Mouse (Mus musculus): ENCODE measurements around the gene Cpxcr1. TPM values are rescaled to one million over a fixed set of nuclear protein-coding genes. Genes with fewer than 3 reads are reported as not detected.

The Cpxcr1 gene
- total RNA-seq (2021): not detected
- long read RNA-seq, experiment 1: 0 reads
- long read RNA-seq, experiment 2: 0 reads

DNA sequence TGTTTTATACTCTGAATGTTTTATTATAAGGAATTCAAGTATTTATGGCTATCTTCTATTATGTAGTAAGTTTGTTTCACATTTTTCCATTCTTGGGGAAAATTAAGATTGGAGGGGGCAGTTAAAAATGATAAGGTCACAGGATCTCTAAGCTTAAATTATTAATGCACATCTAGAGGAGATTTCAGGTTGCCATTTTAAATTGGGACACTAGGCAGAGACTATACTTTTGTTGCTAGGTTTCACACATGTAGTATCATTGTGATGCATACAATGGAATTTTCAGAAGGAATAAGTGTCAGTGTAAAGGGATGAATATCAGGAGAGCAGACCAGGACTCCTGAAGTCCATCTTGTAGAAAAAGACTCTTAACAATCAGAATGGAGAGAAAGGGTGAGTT is at the start of gene Cpxcr1:
Gene Cpxcr1, plus strand, starts transcription at position 301 of the 400 bp plus-strand sequence.
- DNase-seq: no peak

Other genes starting within 250 kb of the Cpxcr1 start
- gene H2afb2, start 232.2 kb downstream of the Cpxcr1 start, total RNA-seq (2021): not detected

All from gastrocnemius, postnatal 25 days (tissue).